Mouse (Mus musculus) heart, embryonic 12.5 days (tissue): ENCODE measurements around the gene Sult3a2. TPM values are rescaled to one million over a fixed set of nuclear protein-coding genes. Genes with fewer than 3 reads are reported as not detected.
"Not testable (repeated sequence)": the region's sequence is repeated elsewhere in the genome, so short reads cannot be mapped to it uniquely, and the experiment has no call there.

Source experiments
- ATAC-seq: fragments of 200-750 bp; cut with Nextera tagmentation; 2 replicates; pipeline ENCODE4 v1.8.0; 2017; ENCODE audit warnings: moderate TSS enrichment, moderate library complexity; ENCODE audit not compliant: insufficient number of reproducible peaks, low FRiP score
- H3K27ac ChIP-seq: fragments of 300-500 bp; sonication (generic); 2 replicates; pipeline ENCODE4 v1.5.1; 2016; ENCODE audit warnings: mild to moderate bottlenecking, moderate library complexity; ENCODE audit not compliant: poor library complexity, severe bottlenecking
- H3K27me3 ChIP-seq: fragments of 300-500 bp; sonication (generic); replicated peaks from 2 replicates; pipeline ENCODE4 v1.6.1; 2016; ENCODE audit warnings: mild to moderate bottlenecking, moderate library complexity
- H3K36me3 ChIP-seq: fragments of 300-500 bp; sonication (generic); 2 replicates; pipeline ENCODE4 v1.6.1; 2016; ENCODE audit warnings: mild to moderate bottlenecking, moderate library complexity
- H3K4me1 ChIP-seq: fragments of 300-500 bp; sonication (generic); replicated peaks from 2 replicates; pipeline ENCODE4 v1.6.1; 2016; ENCODE audit warnings: mild to moderate bottlenecking
- H3K4me2 ChIP-seq: fragments of 300-500 bp; sonication (generic); 2 replicates; pipeline ENCODE4 v1.6.1; 2016; ENCODE audit warnings: mild to moderate bottlenecking, moderate library complexity
- H3K4me3 ChIP-seq: fragments of 300-500 bp; sonication (generic); 2 replicates; pipeline ENCODE4 v1.5.1; 2016; ENCODE audit warnings: mild to moderate bottlenecking
- H3K9ac ChIP-seq: fragments of 300-500 bp; sonication (generic); 2 replicates; pipeline ENCODE4 v1.6.1; 2016; ENCODE audit warnings: mild to moderate bottlenecking, moderate library complexity
- H3K9me3 ChIP-seq: fragments of 300-500 bp; sonication (generic); replicated peaks from 2 replicates; pipeline ENCODE4 v1.6.1; 2016; ENCODE audit warnings: mild to moderate bottlenecking, moderate library complexity
- WGBS: fragments of 180-500 bp; shearing (Covaris S2); methylation state at CpG from one replicate; pipeline ENCODE4 v1.1.7; 2016; 5-methylcytosine and 5-hydroxymethylcytosine counted together
- polyA plus RNA-seq: library from polyadenylated mRNA; unstranded; fragments of >200 nt; fragmentation: Nextera tagmentation; extraction: Ambion mirVana; gene quantifications from 2 replicates; pipeline ENCODE4 v1.2.1, GENCODE M21; 2016

Sult3a2 gene
- polyA plus RNA-seq = not detected in 2 replicates

DNA sequence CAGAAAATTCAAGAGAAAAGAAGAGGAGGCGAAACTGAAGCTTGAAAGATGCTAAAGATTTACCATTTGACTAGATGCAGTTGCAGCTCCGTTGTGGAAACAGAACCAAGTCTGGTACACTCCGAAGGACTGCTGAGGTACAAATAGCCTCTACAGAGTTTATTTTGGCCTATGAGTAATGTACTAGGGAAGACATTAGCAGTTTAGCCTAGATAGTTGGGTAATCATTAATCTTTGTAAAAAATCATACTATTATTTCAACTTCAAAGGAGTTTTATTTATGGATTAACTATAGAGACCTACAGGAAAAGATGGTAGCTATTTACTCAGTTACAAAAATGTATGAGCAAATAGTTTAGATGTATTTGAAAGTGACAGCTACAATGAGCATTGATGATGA lies at the start of gene Sult3a2:
Sult3a2 (minus strand) TSS at position 101 of the 400 bp plus-strand sequence.
- no peak within 1 kb of the TSS for H3K4me2 ChIP-seq
- no peaks in the 10 kb centered on the region for H3K9me3 ChIP-seq
- no peaks in the 10 kb centered on the region for H3K27me3 ChIP-seq
- H3K4me1 ChIP-seq = no peaks in the 10 kb centered on the region
- ATAC-seq = no peak
- H3K27ac ChIP-seq = no peak within 1 kb of the TSS
- WGBS = 89% methylated on average over 3 of the region's 3 CpGs
- H3K36me3 ChIP-seq = no peaks in the 10 kb centered on the region
- H3K4me3 ChIP-seq = no peak within 1 kb of the TSS
- H3K9ac ChIP-seq = no peak within 1 kb of the TSS

DNA sequence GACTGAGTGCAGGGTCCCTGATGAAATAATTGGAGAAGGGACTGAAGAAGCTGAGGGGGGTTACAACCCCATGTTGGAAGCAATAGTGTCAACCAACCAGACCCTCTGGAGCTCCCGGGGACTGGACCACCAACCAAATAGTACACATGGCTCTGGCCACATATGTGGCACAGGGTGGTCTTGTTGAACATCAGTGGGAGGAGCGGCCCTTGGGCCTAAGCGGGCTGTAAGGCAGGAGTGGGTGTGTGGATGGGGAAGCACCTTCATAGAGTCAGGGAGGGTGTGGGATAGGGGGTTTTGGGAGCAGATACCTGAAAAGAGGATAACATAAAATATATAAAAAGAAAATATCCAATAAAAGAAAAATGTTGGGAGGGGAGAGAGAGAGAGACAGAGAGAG lies 34.4 kb upstream of the Sult3a2 start:
- Histone ChIP-seq H3K4me2 (no peak overlapping the region), H3K4me3 (no peak overlapping the region), H3K4me1 (no peaks in the 10 kb centered on the region), H3K9ac (no peak overlapping the region), H3K27ac (no peak overlapping the region), H3K36me3 (no peaks in the 10 kb centered on the region), H3K27me3 (no peaks in the 10 kb centered on the region), H3K9me3 (no peaks in the 10 kb centered on the region)
- no peak for ATAC-seq
- 83% methylated on average over 3 of the region's 3 CpGs for WGBS

DNA sequence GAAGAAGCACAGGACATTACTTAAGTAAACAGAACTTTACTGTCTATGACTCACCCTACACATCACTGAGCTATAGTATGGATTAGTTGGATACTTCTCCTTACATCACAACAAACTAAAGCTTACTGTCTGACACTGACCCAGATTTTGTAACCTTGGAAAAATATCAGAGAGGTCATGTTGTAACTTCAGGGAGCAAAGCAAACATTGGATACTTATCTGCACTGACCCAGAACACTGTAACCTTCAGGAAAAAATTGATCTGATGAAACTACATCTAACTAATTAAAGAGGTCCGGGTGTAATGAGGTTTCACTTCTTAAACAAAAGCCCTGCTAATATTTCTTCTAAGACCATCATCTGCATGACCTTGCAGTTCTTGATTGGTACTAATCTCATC lies 30.4 kb upstream of the Sult3a2 start:
- Histone ChIP-seq H3K4me3 (no peak overlapping the region), H3K9me3 (no peaks in the 10 kb centered on the region), H3K27ac (no peak overlapping the region), H3K4me1 (no peaks in the 10 kb centered on the region), H3K36me3 (no peaks in the 10 kb centered on the region), H3K27me3 (no peaks in the 10 kb centered on the region), H3K9ac (no peak overlapping the region), H3K4me2 (no peak overlapping the region)
- ATAC-seq = no peak
- WGBS = 58% methylated on average over 1 of the region's 1 CpGs

DNA sequence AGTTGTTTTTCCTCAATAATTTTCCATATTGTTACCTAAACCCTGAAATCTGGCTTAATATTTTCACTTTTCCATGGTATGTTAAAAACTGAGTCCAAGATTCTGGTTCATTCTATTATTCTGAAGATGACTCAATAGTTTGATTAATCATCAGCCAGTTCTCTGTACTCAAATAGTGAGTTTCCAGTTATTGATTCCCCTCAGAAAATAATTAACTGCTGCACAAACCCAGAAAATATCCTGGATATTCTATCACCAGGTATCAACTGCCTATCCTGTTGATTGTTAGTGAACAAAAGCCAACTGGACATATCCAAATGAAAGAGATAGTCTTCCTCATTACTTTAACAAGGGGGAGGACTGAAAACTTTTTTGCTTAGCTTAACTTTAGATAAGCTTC lies 27.8 kb upstream of the Sult3a2 start:
- Histone ChIP-seq H3K36me3 (no peaks in the 10 kb centered on the region), H3K4me2 (no peak overlapping the region), H3K4me3 (no peak overlapping the region), H3K9ac (no peak overlapping the region), H3K9me3 (0 out of 2 replicates have a peak, but pooled peaks cover 4% of the 10 kb centered on the region), H3K4me1 (no peaks in the 10 kb centered on the region), H3K27ac (no peak overlapping the region), H3K27me3 (no peaks in the 10 kb centered on the region)
- ATAC-seq = no peak

DNA sequence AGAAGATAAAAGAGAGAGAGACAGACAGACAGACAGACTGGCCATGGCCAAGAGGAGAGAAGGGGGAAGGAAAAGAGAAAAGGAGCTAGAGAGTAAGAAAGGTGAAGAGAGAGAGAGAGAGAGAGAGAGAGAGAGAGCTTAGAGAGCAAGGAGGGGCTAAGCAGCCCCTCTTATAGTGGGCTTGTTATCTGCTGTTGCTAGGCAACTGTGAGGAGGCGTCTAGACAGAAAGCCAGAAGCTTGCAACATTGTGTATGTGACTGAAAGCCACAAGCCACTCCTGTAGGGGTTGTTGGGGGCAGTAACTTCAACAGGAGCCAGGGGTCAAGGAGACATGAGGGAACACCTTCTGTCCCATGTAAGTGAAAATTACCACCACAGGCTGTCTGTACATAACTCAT lies 25.3 kb upstream of the Sult3a2 start:
- H3K27me3 ChIP-seq = no peaks in the 10 kb centered on the region
- H3K9me3 ChIP-seq = 0 out of 2 replicates have a peak, but pooled peaks cover 4% of the 10 kb centered on the region
- no peak overlapping the region for H3K9ac ChIP-seq
- no peak overlapping the region for H3K4me2 ChIP-seq
- H3K4me3 ChIP-seq = no peak overlapping the region
- no peaks in the 10 kb centered on the region for H3K4me1 ChIP-seq
- no peaks in the 10 kb centered on the region for H3K36me3 ChIP-seq
- WGBS = 17% methylated on average over 1 of the region's 1 CpGs
- H3K27ac ChIP-seq = no peak overlapping the region
- no peak for ATAC-seq

DNA sequence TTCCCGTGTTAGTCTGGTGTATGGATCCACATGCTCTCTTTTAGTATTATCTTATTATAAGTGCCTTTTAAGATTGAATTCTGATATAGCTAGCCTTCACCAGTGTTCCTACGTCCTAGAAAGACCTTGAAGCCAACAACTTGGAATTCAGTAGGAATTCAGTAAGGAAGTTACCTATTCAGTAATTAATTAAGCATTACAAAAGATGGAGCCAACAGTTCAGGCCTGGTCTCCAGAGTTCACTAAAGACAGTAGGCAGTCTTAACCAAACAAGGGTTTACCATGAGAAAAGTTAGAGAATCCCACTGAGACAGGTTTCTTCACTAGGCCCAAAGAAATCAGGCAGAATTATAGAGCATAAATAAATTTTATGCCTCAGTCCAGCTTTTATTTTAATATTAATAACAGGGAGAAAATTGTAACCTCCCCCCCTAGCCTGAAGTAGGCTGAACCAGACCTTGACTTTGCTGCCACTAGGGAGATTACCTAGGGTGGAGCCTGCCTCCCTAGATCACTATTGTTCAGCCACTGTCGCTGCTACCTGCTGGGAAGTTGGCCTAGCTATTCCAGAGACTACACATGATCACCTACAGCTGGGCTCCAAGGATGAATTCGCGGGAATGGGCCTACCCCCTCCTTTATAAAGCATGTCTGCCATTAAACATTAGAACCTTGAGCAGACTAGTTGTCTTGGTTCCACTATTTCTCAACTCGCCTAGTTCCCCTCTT lies 10.9 kb upstream of the Sult3a2 start:
- not testable (repeated sequence) for H3K36me3 ChIP-seq, H3K4me3 ChIP-seq, H3K27ac ChIP-seq, H3K4me1 ChIP-seq, H3K27me3 ChIP-seq, H3K9ac ChIP-seq, ATAC-seq, H3K9me3 ChIP-seq, H3K4me2 ChIP-seq
- WGBS = 68% methylated on average over 6 of the region's 6 CpGs

DNA sequence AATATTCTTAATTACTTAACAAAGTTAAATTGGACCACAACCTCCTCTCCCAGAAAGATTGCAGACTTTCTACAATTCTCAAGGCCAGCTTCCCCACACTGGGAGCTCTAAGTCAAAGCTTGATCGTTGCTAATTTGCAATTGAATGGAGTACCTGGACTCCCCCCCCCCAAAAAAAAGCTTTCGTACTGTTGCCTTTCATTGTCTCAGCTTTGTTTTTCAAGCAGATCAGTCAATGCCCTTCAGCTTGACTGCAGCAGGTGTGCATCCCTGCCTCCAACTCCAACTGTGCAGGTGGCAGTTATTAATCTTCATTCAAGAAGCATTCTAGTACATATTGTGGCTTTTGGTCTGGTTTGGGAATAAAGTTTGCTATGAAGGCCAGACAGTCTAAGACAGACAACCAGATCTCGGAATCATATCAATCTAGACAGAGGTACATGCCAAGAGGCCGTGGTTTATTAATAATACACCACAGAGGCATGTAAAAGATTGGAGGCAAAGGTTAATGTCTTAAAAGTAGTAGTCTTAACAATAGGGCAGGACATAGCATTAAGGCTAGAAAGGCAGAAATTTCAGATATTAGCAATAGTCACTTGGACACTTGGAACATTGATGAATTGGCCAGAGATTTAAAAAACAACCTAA lies 9.9 kb upstream of the Sult3a2 start:
- not testable (repeated sequence) for H3K36me3 ChIP-seq, H3K9me3 ChIP-seq, H3K4me1 ChIP-seq, H3K27ac ChIP-seq, H3K4me2 ChIP-seq, H3K27me3 ChIP-seq, ATAC-seq, H3K9ac ChIP-seq, H3K4me3 ChIP-seq
- WGBS = 80% methylated on average over 4 of the region's 4 CpGs

DNA sequence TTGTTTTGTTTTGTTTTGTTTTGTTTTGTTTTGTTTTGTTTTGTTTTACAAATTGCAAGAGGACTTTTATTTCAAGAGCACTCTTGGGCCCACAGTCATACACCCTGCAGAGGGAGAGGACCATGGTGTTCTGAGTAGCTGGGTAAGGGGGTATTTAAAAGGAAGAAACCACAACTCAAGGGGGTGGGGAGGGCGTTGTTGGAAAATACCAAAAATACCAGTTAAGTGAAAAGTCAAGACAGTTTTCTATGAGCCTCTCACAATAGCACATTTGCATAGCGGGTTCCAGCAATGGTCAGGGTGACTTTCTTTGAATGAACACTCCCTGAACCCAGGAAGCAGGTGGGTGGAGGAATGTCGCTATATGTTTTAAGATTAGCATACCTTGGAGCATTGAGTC lies 5.7 kb upstream of the Sult3a2 start:
- 69% methylated on average over 3 of the region's 3 CpGs for WGBS
- not testable (repeated sequence) for H3K36me3 ChIP-seq, H3K27me3 ChIP-seq, ATAC-seq, H3K27ac ChIP-seq, H3K4me3 ChIP-seq, H3K4me1 ChIP-seq, H3K9ac ChIP-seq, H3K4me2 ChIP-seq, H3K9me3 ChIP-seq

DNA sequence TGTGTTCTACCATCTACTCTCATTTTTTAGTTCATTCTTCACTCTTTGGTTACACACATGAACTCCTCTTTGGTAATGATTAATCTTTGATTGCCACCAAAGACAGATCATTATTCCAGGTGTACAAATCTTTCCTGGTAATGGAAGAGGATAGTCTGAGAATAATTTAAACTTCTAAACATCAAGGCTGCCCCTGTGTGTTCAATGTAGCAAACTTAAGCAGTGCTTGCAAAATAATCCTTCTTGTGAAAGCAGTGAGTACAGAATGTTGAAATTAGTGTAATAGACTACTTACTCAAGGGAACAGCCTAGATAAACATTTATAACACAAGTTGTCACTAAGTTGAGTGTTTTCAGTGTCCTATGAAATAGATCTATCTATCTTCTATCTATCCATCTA lies 1.0 kb upstream of the Sult3a2 start:
- H3K27ac ChIP-seq = no peak overlapping the region
- H3K9ac ChIP-seq = no peak overlapping the region
- H3K9me3 ChIP-seq = no peaks in the 10 kb centered on the region
- no peaks in the 10 kb centered on the region for H3K27me3 ChIP-seq
- H3K4me1 ChIP-seq = no peaks in the 10 kb centered on the region
- H3K4me2 ChIP-seq = no peak overlapping the region
- ATAC-seq = no peak
- H3K36me3 ChIP-seq = no peaks in the 10 kb centered on the region
- no peak overlapping the region for H3K4me3 ChIP-seq

DNA sequence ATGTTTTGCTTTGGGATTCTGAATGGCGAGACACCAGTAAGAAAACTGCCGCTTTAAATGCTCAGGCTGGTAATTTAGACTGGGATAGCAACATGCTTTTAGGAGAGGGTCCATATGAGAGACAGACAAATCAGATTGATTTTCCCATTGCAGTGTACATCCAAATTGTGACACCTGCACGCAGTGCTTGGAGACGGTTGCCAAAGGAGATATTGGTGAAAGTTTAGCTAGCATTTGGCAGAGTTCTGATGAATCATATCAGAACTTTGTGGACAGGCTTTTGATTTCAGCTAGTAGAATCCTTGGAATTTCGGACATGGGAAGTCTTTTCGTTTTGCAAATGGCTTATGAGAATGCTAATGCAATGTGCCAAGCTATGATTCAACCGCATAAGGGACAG lies 51.3 kb downstream of the Sult3a2 start:
- not testable (repeated sequence) for H3K27me3 ChIP-seq, H3K4me3 ChIP-seq, H3K4me1 ChIP-seq, H3K36me3 ChIP-seq, H3K9me3 ChIP-seq, H3K9ac ChIP-seq, ATAC-seq, H3K27ac ChIP-seq, H3K4me2 ChIP-seq
- 84% methylated on average over 7 of the region's 7 CpGs for WGBS

DNA sequence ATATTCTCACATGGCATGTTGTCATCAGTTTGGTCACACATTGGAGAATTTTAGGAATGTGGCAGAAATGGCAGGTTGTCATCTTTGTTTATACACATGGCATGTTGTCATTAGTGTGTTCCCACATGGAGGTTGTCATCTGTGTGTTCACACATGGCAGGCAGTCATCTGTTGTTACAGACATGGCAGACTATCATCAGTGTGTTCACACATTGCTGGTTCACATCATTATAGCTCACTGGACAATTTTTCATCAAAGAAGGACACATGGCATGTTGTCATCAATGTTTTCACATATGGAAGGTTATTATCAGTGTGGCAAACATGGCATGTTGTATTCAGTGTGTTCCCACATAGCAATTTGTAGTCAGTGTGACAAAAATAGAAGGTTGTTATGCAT lies 53.3 kb downstream of the Sult3a2 start:
- ATAC-seq = no peak
- H3K9ac ChIP-seq = no peak overlapping the region
- H3K4me3 ChIP-seq = no peak overlapping the region
- H3K27me3 ChIP-seq = no peaks in the 10 kb centered on the region
- no peak overlapping the region for H3K27ac ChIP-seq
- H3K36me3 ChIP-seq = no peaks in the 10 kb centered on the region
- H3K4me2 ChIP-seq = no peak overlapping the region
- peaks cover 3% of the 10 kb centered on the region; the same call in 1 of the 2 replicates for H3K9me3 ChIP-seq
- no peaks in the 10 kb centered on the region for H3K4me1 ChIP-seq
